Mouse (Mus musculus): ENCODE results near the gene Gm20379. TPM values are rescaled to one million over a fixed set of nuclear protein-coding genes. Genes with fewer than 3 reads are reported as not detected.

The Gm20379 gene
- polyA plus RNA-seq (2015; fragmentation: Nextera tagmentation; extraction: Ambion mirVana) = 0.20 and 0.30 TPM in 2 replicates

GRCm38 (mm10) chr13:92305680-92306079 is at the start of gene Gm20379:
Gm20379 (plus strand) TSS chr13:92305980.
- Histone ChIP-seq H3K4me1 (ENCODE audit: control insufficient read depth, low read depth, low read length) (no peaks in the 10 kb centered on the region; the same call in 1 of the 2 replicates), H3K4me3 (ENCODE audit: low read depth, low read length) (no peak within 1 kb of the TSS), H3K9ac (ENCODE audit: low read depth, low read length) (no peak within 1 kb of the TSS), H3K27me3 (ENCODE audit: control insufficient read depth, insufficient read depth, low read depth, low read length) (no peaks in the 10 kb centered on the region), H3K27ac (ENCODE audit: low read length) (no peak within 1 kb of the TSS), H3K36me3 (ENCODE audit: control insufficient read depth, insufficient read depth) (peaks cover 7% of the 10 kb centered on the region), H3K4me2 (ENCODE audit: low read depth, low read length) (no peak within 1 kb of the TSS), H3K9me3 (replicated peaks; ENCODE audit: control insufficient read depth, low read length) (no peaks in the 10 kb centered on the region)
- ATAC-seq (ENCODE audit: low read depth) = no peak
- WGBS (ENCODE audit: insufficient replicate concordance) = 81% methylated on average over 11 of the region's 11 CpGs

GRCm38 (mm10) chr13:92261329-92261728 is 44.5 kb upstream of the Gm20379 start:
- Histone ChIP-seq H3K27me3 (ENCODE audit: control insufficient read depth, insufficient read depth, low read depth, low read length) (no peaks in the 10 kb centered on the region), H3K9me3 (replicated peaks; ENCODE audit: control insufficient read depth, low read length) (no peaks in the 10 kb centered on the region), H3K9ac (ENCODE audit: low read depth, low read length) (no peak overlapping the region), H3K4me3 (ENCODE audit: low read depth, low read length) (no peak overlapping the region), H3K36me3 (ENCODE audit: control insufficient read depth, insufficient read depth) (no peaks in the 10 kb centered on the region), H3K27ac (ENCODE audit: low read length) (no peak overlapping the region), H3K4me2 (ENCODE audit: low read depth, low read length) (no peak overlapping the region), H3K4me1 (ENCODE audit: control insufficient read depth, low read depth, low read length) (no peaks in the 10 kb centered on the region)
- ATAC-seq (ENCODE audit: low read depth) = no peak
- WGBS (ENCODE audit: insufficient replicate concordance) = 69% methylated on average over 5 of the region's 5 CpGs

GRCm38 (mm10) chr13:92263566-92263965 is 42.2 kb upstream of the Gm20379 start:
- no peaks in the 10 kb centered on the region for H3K4me1 ChIP-seq (ENCODE audit: control insufficient read depth, low read depth, low read length)
- H3K9me3 ChIP-seq (replicated peaks; ENCODE audit: control insufficient read depth, low read length) = no peaks in the 10 kb centered on the region
- H3K4me3 ChIP-seq (ENCODE audit: low read depth, low read length) = no peak overlapping the region
- no peaks in the 10 kb centered on the region for H3K36me3 ChIP-seq (ENCODE audit: control insufficient read depth, insufficient read depth)
- no peak overlapping the region for H3K4me2 ChIP-seq (ENCODE audit: low read depth, low read length)
- no peak for ATAC-seq (ENCODE audit: low read depth)
- no peak overlapping the region for H3K9ac ChIP-seq (ENCODE audit: low read depth, low read length)
- H3K27me3 ChIP-seq (ENCODE audit: control insufficient read depth, insufficient read depth, low read depth, low read length) = no peaks in the 10 kb centered on the region
- H3K27ac ChIP-seq (ENCODE audit: low read length) = no peak overlapping the region
- 76% methylated on average over 6 of the region's 6 CpGs for whole genome bisulfite sequencing (ENCODE audit: insufficient replicate concordance)

GRCm38 (mm10) chr13:92267076-92267475 is 38.7 kb upstream of the Gm20379 start:
- Histone ChIP-seq H3K9ac (ENCODE audit: low read depth, low read length) (no peak overlapping the region), H3K4me2 (ENCODE audit: low read depth, low read length) (no peak overlapping the region), H3K27ac (ENCODE audit: low read length) (no peak overlapping the region), H3K36me3 (ENCODE audit: control insufficient read depth, insufficient read depth) (no peaks in the 10 kb centered on the region), H3K27me3 (ENCODE audit: control insufficient read depth, insufficient read depth, low read depth, low read length) (no peaks in the 10 kb centered on the region), H3K4me3 (ENCODE audit: low read depth, low read length) (no peak overlapping the region), H3K4me1 (ENCODE audit: control insufficient read depth, low read depth, low read length) (no peaks in the 10 kb centered on the region), H3K9me3 (replicated peaks; ENCODE audit: control insufficient read depth, low read length) (no peaks in the 10 kb centered on the region)
- no peak for ATAC-seq (ENCODE audit: low read depth)
- WGBS (ENCODE audit: insufficient replicate concordance) = 40% methylated on average over 3 of the region's 3 CpGs

GRCm38 (mm10) chr13:92274274-92275198 is 31.2 kb upstream of the Gm20379 start:
- no peaks in the 10 kb centered on the region for H3K4me1 ChIP-seq (ENCODE audit: control insufficient read depth, low read depth, low read length)
- no peak for ATAC-seq (ENCODE audit: low read depth)
- H3K36me3 ChIP-seq (ENCODE audit: control insufficient read depth, insufficient read depth) = no peaks in the 10 kb centered on the region
- no peak overlapping the region for H3K4me3 ChIP-seq (ENCODE audit: low read depth, low read length)
- WGBS (ENCODE audit: insufficient replicate concordance) = 65% methylated on average over 14 of the region's 14 CpGs
- no peak overlapping the region for H3K27ac ChIP-seq (ENCODE audit: low read length)
- no peaks in the 10 kb centered on the region for H3K27me3 ChIP-seq (ENCODE audit: control insufficient read depth, insufficient read depth, low read depth, low read length)
- H3K4me2 ChIP-seq (ENCODE audit: low read depth, low read length) = no peak overlapping the region
- H3K9ac ChIP-seq (ENCODE audit: low read depth, low read length) = no peak overlapping the region
- H3K9me3 ChIP-seq (replicated peaks; ENCODE audit: control insufficient read depth, low read length) = no peaks in the 10 kb centered on the region

GRCm38 (mm10) chr13:92275292-92275691 is 30.5 kb upstream of the Gm20379 start:
- Histone ChIP-seq H3K9ac (ENCODE audit: low read depth, low read length) (no peak overlapping the region), H3K27ac (ENCODE audit: low read length) (no peak overlapping the region), H3K27me3 (ENCODE audit: control insufficient read depth, insufficient read depth, low read depth, low read length) (no peaks in the 10 kb centered on the region), H3K4me1 (ENCODE audit: control insufficient read depth, low read depth, low read length) (no peaks in the 10 kb centered on the region), H3K9me3 (replicated peaks; ENCODE audit: control insufficient read depth, low read length) (no peaks in the 10 kb centered on the region), H3K36me3 (ENCODE audit: control insufficient read depth, insufficient read depth) (no peaks in the 10 kb centered on the region), H3K4me3 (ENCODE audit: low read depth, low read length) (no peak overlapping the region), H3K4me2 (ENCODE audit: low read depth, low read length) (no peak overlapping the region)
- no peak for ATAC-seq (ENCODE audit: low read depth)
- 81% methylated on average over 9 of the region's 9 CpGs for WGBS (ENCODE audit: insufficient replicate concordance)

GRCm38 (mm10) chr13:92277027-92277426 is 28.8 kb upstream of the Gm20379 start:
- H3K4me1 ChIP-seq (ENCODE audit: control insufficient read depth, low read depth, low read length) = no peaks in the 10 kb centered on the region
- H3K4me2 ChIP-seq (ENCODE audit: low read depth, low read length) = no peak overlapping the region
- WGBS (ENCODE audit: insufficient replicate concordance) = 77% methylated on average over 2 of the region's 2 CpGs
- H3K4me3 ChIP-seq (ENCODE audit: low read depth, low read length) = no peak overlapping the region
- ATAC-seq (ENCODE audit: low read depth) = no peak
- no peak overlapping the region for H3K9ac ChIP-seq (ENCODE audit: low read depth, low read length)
- no peak overlapping the region for H3K27ac ChIP-seq (ENCODE audit: low read length)
- H3K9me3 ChIP-seq (replicated peaks; ENCODE audit: control insufficient read depth, low read length) = no peaks in the 10 kb centered on the region
- H3K36me3 ChIP-seq (ENCODE audit: control insufficient read depth, insufficient read depth) = no peaks in the 10 kb centered on the region
- H3K27me3 ChIP-seq (ENCODE audit: control insufficient read depth, insufficient read depth, low read depth, low read length) = no peaks in the 10 kb centered on the region

GRCm38 (mm10) chr13:92291605-92292004 is 14.2 kb upstream of the Gm20379 start:
- Histone ChIP-seq H3K27me3 (ENCODE audit: control insufficient read depth, insufficient read depth, low read depth, low read length) (no peaks in the 10 kb centered on the region), H3K27ac (ENCODE audit: low read length) (no peak overlapping the region), H3K36me3 (ENCODE audit: control insufficient read depth, insufficient read depth) (no peaks in the 10 kb centered on the region), H3K4me2 (ENCODE audit: low read depth, low read length) (no peak overlapping the region), H3K9ac (ENCODE audit: low read depth, low read length) (no peak overlapping the region), H3K4me1 (ENCODE audit: control insufficient read depth, low read depth, low read length) (no peaks in the 10 kb centered on the region), H3K4me3 (ENCODE audit: low read depth, low read length) (no peak overlapping the region), H3K9me3 (replicated peaks; ENCODE audit: control insufficient read depth, low read length) (no peaks in the 10 kb centered on the region)
- 72% methylated on average over 4 of the region's 4 CpGs for WGBS (ENCODE audit: insufficient replicate concordance)
- ATAC-seq (ENCODE audit: low read depth) = no peak

- Histone ChIP-seq H3K4me3 (ENCODE audit: low read depth, low read length) (no peak overlapping the region), H3K4me2 (ENCODE audit: low read depth, low read length) (no peak overlapping the region), H3K36me3 (ENCODE audit: control insufficient read depth, insufficient read depth) (no peaks in the 10 kb centered on the region), H3K4me1 (ENCODE audit: control insufficient read depth, low read depth, low read length) (no peaks in the 10 kb centered on the region), H3K27ac (ENCODE audit: low read length) (no peak overlapping the region), H3K9me3 (replicated peaks; ENCODE audit: control insufficient read depth, low read length) (no peaks in the 10 kb centered on the region), H3K9ac (ENCODE audit: low read depth, low read length) (no peak overlapping the region), H3K27me3 (ENCODE audit: control insufficient read depth, insufficient read depth, low read depth, low read length) (no peaks in the 10 kb centered on the region)
- ATAC-seq (ENCODE audit: low read depth) = no peak
- 59% methylated on average over 5 of the region's 5 CpGs for WGBS (ENCODE audit: insufficient replicate concordance)
Observed at GRCm38 (mm10) chr13:92293883-92294282, 11.9 kb upstream of the Gm20379 start.

Data from liver, embryonic 16.5 days (tissue).